Comparison of ENCODE assay signal across 16 mouse cellular contexts in genomic region chr11:40309646-40310045, GRCm38 (mm10).
DNase-seq lines count a peak whose midpoint lies in the region; ATAC-seq lines count a peak whose summit lies in the region.
"Had no signal": no experiment of that assay in that cellular context is flagged by ENCODE, and none has a peak within 500 bp of the region (broad histone marks: within the 10 kb centered on the region; RNA-seq: fewer than 3 reads in every experiment).

No protein-coding gene starts in this region.

- no peak for DNase-seq in forebrain, embryonic 11.5 days (ENCODE audit: low spot score)
- peak; percentile 16 for DNase-seq in embryo, embryonic 11 days
- DNase-seq in adrenal gland, postnatal 14 days, result no peak
- DNase-seq in urinary bladder, postnatal 36 days (ENCODE audit: low spot score in 2 of 2), result no peak
- no peak for DNase-seq in heart, adult 18-20 months
- DNase-seq: cerebellum, adult 11 months; gastrocnemius, postnatal 10 days; kidney, adult 18-20 months; kidney, postnatal 14 days; layer of hippocampus, adult 9-11 months had no signal

- H3K9ac ChIP-seq in forebrain, embryonic 13.5 days, result no peak overlapping the region
- no peak overlapping the region for H3K9ac ChIP-seq in forebrain, embryonic 11.5 days (ENCODE audit: low read length)
- no peak overlapping the region for H3K9ac ChIP-seq in hindbrain, embryonic 16.5 days (ENCODE audit: low read depth, low read length)
- no peak overlapping the region for H3K9ac ChIP-seq in midbrain, embryonic 16.5 days (ENCODE audit: low read depth, low read length)
- H3K9ac ChIP-seq: heart, embryonic 13.5 days; neural tube, embryonic 12.5 days had no signal

- no peaks in the 10 kb centered on the region for H3K4me1 ChIP-seq in forebrain, embryonic 13.5 days
- no peaks in the 10 kb centered on the region; the same call in 1 of the 2 replicates for H3K4me1 ChIP-seq in forebrain, embryonic 11.5 days (replicated peaks; ENCODE audit: control insufficient read depth, insufficient read depth, low read length)
- peaks cover 4% of the 10 kb centered on the region; the same call in 1 of the 2 replicates for H3K4me1 ChIP-seq in hindbrain, embryonic 16.5 days (ENCODE audit: control insufficient read depth, insufficient read depth, low read depth, low read length)
- H3K4me1 ChIP-seq in midbrain, embryonic 16.5 days (ENCODE audit: control insufficient read depth, insufficient read depth, low read length), result peaks cover 6% of the 10 kb centered on the region; the same call in 1 of the 2 replicates
- H3K4me1 ChIP-seq: heart, embryonic 13.5 days; neural tube, embryonic 12.5 days had no signal

- no peak overlapping the region for H3K4me2 ChIP-seq in forebrain, embryonic 13.5 days
- no peak overlapping the region for H3K4me2 ChIP-seq in forebrain, embryonic 11.5 days (ENCODE audit: low read depth, low read length, severe bottlenecking)
- no peak overlapping the region for H3K4me2 ChIP-seq in hindbrain, embryonic 16.5 days (ENCODE audit: low read length)
- no peak overlapping the region for H3K4me2 ChIP-seq in midbrain, embryonic 16.5 days (ENCODE audit: low read length)
- H3K4me2 ChIP-seq: heart, embryonic 13.5 days; neural tube, embryonic 12.5 days had no signal

- WGBS in forebrain, embryonic 13.5 days, result 23% methylated on average over 1 of the region's 1 CpGs
- WGBS in forebrain, embryonic 11.5 days, result 40% methylated on average over 1 of the region's 1 CpGs
- WGBS in hindbrain, embryonic 16.5 days, result 5% methylated on average over 1 of the region's 1 CpGs
- 4% methylated on average over 1 of the region's 1 CpGs for WGBS in midbrain, embryonic 16.5 days

- ATAC-seq in forebrain, embryonic 13.5 days, result 0 out of 2 replicates have a peak, but pooled peaks have one; percentile 53
- ATAC-seq in forebrain, embryonic 11.5 days (replicated peaks; ENCODE audit: low FRiP score), result no peak
- ATAC-seq in hindbrain, embryonic 16.5 days, result peak; percentile 34; the same call in 1 of the 2 replicates
- ATAC-seq in midbrain, embryonic 16.5 days, result peak; percentile 66; the same call in 1 of the 2 replicates

- H3K27me3 ChIP-seq in forebrain, embryonic 13.5 days, result no peaks in the 10 kb centered on the region
- H3K27me3 ChIP-seq in forebrain, embryonic 11.5 days (ENCODE audit: control insufficient read depth, insufficient read depth, low read length), result no peaks in the 10 kb centered on the region
- no peaks in the 10 kb centered on the region for H3K27me3 ChIP-seq in hindbrain, embryonic 16.5 days (replicated peaks; ENCODE audit: control insufficient read depth, insufficient read depth, low read length)
- H3K27me3 ChIP-seq in midbrain, embryonic 16.5 days (ENCODE audit: control insufficient read depth, insufficient read depth, low read depth, low read length), result no peaks in the 10 kb centered on the region
- H3K27me3 ChIP-seq: heart, embryonic 13.5 days; neural tube, embryonic 12.5 days had no signal

- H3K27ac ChIP-seq in forebrain, embryonic 13.5 days, result no peak overlapping the region
- no peak overlapping the region for H3K27ac ChIP-seq in forebrain, embryonic 11.5 days (ENCODE audit: low read depth, low read length)
- H3K27ac ChIP-seq in hindbrain, embryonic 16.5 days (ENCODE audit: low read depth, low read length), result no peak overlapping the region
- H3K27ac ChIP-seq in midbrain, embryonic 16.5 days (ENCODE audit: low read length), result peak overlapping the region; percentile 41; the same call in 1 of the 2 replicates
- H3K27ac ChIP-seq: heart, embryonic 13.5 days; neural tube, embryonic 12.5 days had no signal

- H3K36me3 ChIP-seq in forebrain, embryonic 13.5 days (ENCODE audit: poor library complexity, severe bottlenecking), result no peaks in the 10 kb centered on the region
- H3K36me3 ChIP-seq in forebrain, embryonic 11.5 days (ENCODE audit: control insufficient read depth, insufficient read depth, low read length), result no peaks in the 10 kb centered on the region
- no peaks in the 10 kb centered on the region for H3K36me3 ChIP-seq in hindbrain, embryonic 16.5 days (ENCODE audit: control insufficient read depth, insufficient read depth, low read length)
- H3K36me3 ChIP-seq in midbrain, embryonic 16.5 days (ENCODE audit: control insufficient read depth, insufficient read depth, low read length), result no peaks in the 10 kb centered on the region
- H3K36me3 ChIP-seq: heart, embryonic 13.5 days; neural tube, embryonic 12.5 days had no signal

- no peaks in the 10 kb centered on the region for H3K9me3 ChIP-seq in forebrain, embryonic 13.5 days (replicated peaks)
- no peaks in the 10 kb centered on the region for H3K9me3 ChIP-seq in forebrain, embryonic 11.5 days (ENCODE audit: control insufficient read depth, low read length)
- H3K9me3 ChIP-seq in hindbrain, embryonic 16.5 days (ENCODE audit: control insufficient read depth, low read length), result no peaks in the 10 kb centered on the region
- 0 out of 2 replicates have a peak, but pooled peaks cover 4% of the 10 kb centered on the region for H3K9me3 ChIP-seq in midbrain, embryonic 16.5 days (replicated peaks; ENCODE audit: control insufficient read depth, low read length, poor library complexity, severe bottlenecking)
- H3K9me3 ChIP-seq: heart, embryonic 13.5 days; neural tube, embryonic 12.5 days had no signal

- no peak overlapping the region for H3K4me3 ChIP-seq in forebrain, embryonic 13.5 days
- H3K4me3 ChIP-seq in forebrain, embryonic 11.5 days (ENCODE audit: low read depth, low read length), result no peak overlapping the region
- H3K4me3 ChIP-seq in hindbrain, embryonic 16.5 days (ENCODE audit: low read length), result no peak overlapping the region
- no peak overlapping the region for H3K4me3 ChIP-seq in midbrain, embryonic 16.5 days (ENCODE audit: low read depth, low read length)
- H3K4me3 ChIP-seq: erythroblast, embryonic 14.5 days; heart, embryonic 13.5 days; neural tube, embryonic 12.5 days had no signal
